Mouse (Mus musculus) cortical plate, adult 2 months (tissue): Measurements from ENCODE around the gene Ddx25.
A peak's percentile ranks its signal among the peaks of the same experiment; 100 is the strongest.

ENCODE experiments used
- CTCF ChIP-seq: fragments of 200-500 bp; IDR thresholded peaks from 2 replicates; pipeline ENCODE4 v1.5.1; 2011; ENCODE audit warnings: mild to moderate bottlenecking, control low read depth, low read length; ENCODE audit not compliant: insufficient read depth; ENCODE audit errors: extremely low read depth
- POLR2A ChIP-seq: fragments of 200-500 bp; IDR thresholded peaks from 2 replicates; pipeline ENCODE4 v1.6.1; 2011; ENCODE audit warnings: mild to moderate bottlenecking, low read length, control low read depth; ENCODE audit not compliant: insufficient read depth; ENCODE audit errors: extremely low read depth

DNA sequence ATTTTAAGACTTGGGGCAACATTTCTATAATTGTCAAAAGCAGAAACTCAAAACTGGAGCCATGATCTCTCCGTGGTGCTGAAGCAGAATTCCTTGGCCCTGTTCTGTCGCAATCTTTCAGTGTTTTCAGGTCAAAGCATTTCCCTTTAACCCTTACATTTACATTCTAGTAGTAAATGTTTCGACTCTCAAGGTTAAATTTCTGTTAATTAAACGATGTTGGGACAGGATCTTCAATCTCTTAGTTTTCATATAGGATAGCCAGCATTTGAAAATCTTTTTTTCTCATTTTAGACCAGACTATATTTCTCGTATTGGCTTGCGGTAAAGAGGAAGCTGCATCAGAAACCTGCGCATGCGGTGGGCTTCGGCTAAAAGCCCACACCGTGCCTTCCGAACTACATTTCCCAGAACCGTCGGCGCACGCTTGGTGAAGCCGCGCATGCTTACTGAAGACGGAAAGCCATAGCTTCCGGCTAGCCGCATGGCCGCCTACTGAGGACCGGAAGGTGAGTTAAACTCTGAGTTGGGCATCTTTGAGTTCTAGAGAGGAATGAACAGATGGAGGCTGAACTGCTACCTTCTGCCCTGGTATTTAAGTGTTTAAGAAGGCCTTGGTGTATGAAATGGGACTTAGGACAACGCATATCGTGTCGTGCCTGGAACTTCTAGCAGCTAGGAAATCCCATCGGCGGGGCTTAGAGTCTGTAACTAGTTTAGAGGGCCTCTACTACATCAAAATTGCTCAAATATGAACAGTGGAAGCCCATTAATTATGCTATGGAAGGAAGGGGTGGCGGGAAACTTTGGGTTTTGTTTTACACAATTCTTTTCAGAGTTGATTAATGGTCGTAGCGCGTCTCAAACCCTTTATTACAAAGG is 922 bp upstream of the Ddx25 start:
- TF ChIP-seq CTCF (no peak), POLR2A (peak; percentile 83)
